ENCODE assay signal across 18 mouse cellular contexts in the genomic region with DNA sequence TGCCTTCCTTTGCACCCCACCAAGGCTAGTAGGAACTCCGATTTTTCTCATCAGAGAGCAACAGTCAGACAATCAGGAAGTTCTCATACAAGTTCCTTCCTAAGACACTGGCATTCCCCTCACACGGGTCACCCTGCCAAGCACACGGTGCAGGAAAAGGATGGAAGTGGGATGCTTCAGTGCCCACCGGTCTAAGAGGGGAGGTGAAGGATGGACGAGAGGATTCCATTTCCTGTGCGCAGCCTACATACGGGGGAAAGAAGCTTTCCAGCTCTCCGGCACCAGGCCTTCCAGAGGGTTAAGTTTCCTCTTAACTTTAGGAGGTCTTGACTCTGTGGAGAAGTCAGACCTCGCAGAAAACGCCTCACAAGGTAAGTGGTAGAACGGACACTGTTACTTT. TPM values are rescaled to one million over a fixed set of nuclear protein-coding genes. Genes with fewer than 3 reads are reported as not detected.
A peak's percentile ranks its signal among the peaks of the same experiment; 100 is the strongest.
DNase-seq lines count a peak whose midpoint lies in the region; ATAC-seq and TF ChIP-seq lines count a peak whose summit lies in the region.
"Had no signal": no experiment of that assay in that cellular context is flagged by ENCODE, and none has a peak within 500 bp of the region (broad histone marks: within the 10 kb centered on the region; RNA-seq: fewer than 3 reads in every experiment).

No protein-coding gene starts in this region.

- no peak for TF ChIP-seq POLR2A in heart, adult 2 months (IDR thresholded peaks at IDR 0.05; ENCODE audit: insufficient read depth, low read depth, low read length)

- peaks cover 44% of the 10 kb centered on the region for H3K4me1 ChIP-seq in heart, embryonic 10.5 days
- H3K4me1 ChIP-seq in heart, adult 2 months (ENCODE audit: control insufficient read depth, insufficient read depth, low read length) = no peaks in the 10 kb centered on the region
- H3K4me1 ChIP-seq in kidney, embryonic 15.5 days = peaks cover 28% of the 10 kb centered on the region
- peaks cover 9% of the 10 kb centered on the region for H3K4me1 ChIP-seq in liver, postnatal 0 days (ENCODE audit: insufficient read depth)
- H3K4me1 ChIP-seq in liver, embryonic 11.5 days (replicated peaks; ENCODE audit: control insufficient read depth, insufficient read depth, low read length) = 0 out of 2 replicates have a peak, but pooled peaks cover 3% of the 10 kb centered on the region
- peaks cover 48% of the 10 kb centered on the region for H3K4me1 ChIP-seq in E14TG2a.4 (replicated peaks; ENCODE audit: low read depth, low read length)

- H3K4me3 ChIP-seq in heart, embryonic 10.5 days = no peak overlapping the region
- no peak overlapping the region for H3K4me3 ChIP-seq in heart, adult 2 months
- H3K4me3 ChIP-seq in kidney, embryonic 15.5 days (replicated peaks) = no peak overlapping the region
- no peak overlapping the region for H3K4me3 ChIP-seq in liver, postnatal 0 days (ENCODE audit: low read depth, low read length)
- H3K4me3 ChIP-seq in liver, embryonic 11.5 days (ENCODE audit: low read depth, low read length) = no peak overlapping the region
- peak overlapping the region; percentile 56 for H3K4me3 ChIP-seq in E14TG2a.4 (replicated peaks; ENCODE audit: low read length)
- H3K4me3 ChIP-seq: embryonic facial prominence, embryonic 10.5 days; heart, embryonic 13.5 days had no signal

- no peaks in the 10 kb centered on the region for H3K27me3 ChIP-seq in heart, embryonic 10.5 days (ENCODE audit: insufficient read depth, poor library complexity, severe bottlenecking)
- H3K27me3 ChIP-seq in heart, adult 2 months (ENCODE audit: control insufficient read depth, insufficient read depth, low read length) = no peaks in the 10 kb centered on the region
- H3K27me3 ChIP-seq in kidney, embryonic 15.5 days = no peaks in the 10 kb centered on the region
- no peaks in the 10 kb centered on the region for H3K27me3 ChIP-seq in liver, postnatal 0 days (ENCODE audit: insufficient read depth, low read length)
- H3K27me3 ChIP-seq in liver, embryonic 11.5 days (replicated peaks; ENCODE audit: control insufficient read depth, insufficient read depth, low read length) = no peaks in the 10 kb centered on the region
- no peaks in the 10 kb centered on the region for H3K27me3 ChIP-seq in E14TG2a.4 (ENCODE audit: insufficient read depth, low read length)
- H3K27me3 ChIP-seq: heart, embryonic 13.5 days had no signal

- TF ChIP-seq EP300 in heart, adult 2 months (IDR thresholded peaks at IDR 0.05; ENCODE audit: insufficient read depth, low read depth, low read length) = no peak
- no peak for TF ChIP-seq EP300 in liver, postnatal 0 days (IDR thresholded peaks at IDR 0.05; ENCODE audit: low read depth)

- DNase-seq in heart, embryonic 10.5 days (ENCODE audit: low spot score) = no peak
- no peak for DNase-seq in heart, adult 2 months
- no peak for DNase-seq in kidney, postnatal 25 days
- no peak for DNase-seq in liver, postnatal 0 days
- DNase-seq in liver, embryonic 11.5 days (ENCODE audit: low spot score) = no peak
- no peak for DNase-seq in lung, postnatal 14 days
- DNase-seq: adrenal gland, adult 8-10 months; adrenal gland, postnatal 36 days; cerebellum, adult 2 months; heart, adult 18-20 months; heart, postnatal 4 days had no signal

- ATAC-seq in kidney, embryonic 15.5 days (replicated peaks; ENCODE audit: low FRiP score) = peak; percentile 72
- ATAC-seq in liver, postnatal 0 days = no peak
- no peak for ATAC-seq in liver, embryonic 11.5 days (replicated peaks; ENCODE audit: low FRiP score)
- ATAC-seq: forebrain, embryonic 14.5 days had no signal

- H3K9me3 ChIP-seq in heart, embryonic 10.5 days = no peaks in the 10 kb centered on the region
- H3K9me3 ChIP-seq in kidney, embryonic 15.5 days (replicated peaks) = no peaks in the 10 kb centered on the region
- H3K9me3 ChIP-seq in liver, postnatal 0 days (ENCODE audit: low read length) = no peaks in the 10 kb centered on the region
- H3K9me3 ChIP-seq in liver, embryonic 11.5 days (ENCODE audit: control insufficient read depth, low read length) = no peaks in the 10 kb centered on the region
- no peaks in the 10 kb centered on the region for H3K9me3 ChIP-seq in E14TG2a.4 (ENCODE audit: low read length)
- H3K9me3 ChIP-seq: embryonic facial prominence, embryonic 10.5 days; G1E; heart, embryonic 13.5 days had no signal

- no peaks in the 10 kb centered on the region for H3K79me2 ChIP-seq in heart, adult 2 months (replicated peaks; ENCODE audit: control insufficient read depth, insufficient read depth, low read length)

- intact Hi-C loops in heart, adult 2 months (cut with DNase I) = no loop called here

- peak overlapping the region; percentile 52; the same call in 1 of the 2 replicates for H3K27ac ChIP-seq in heart, embryonic 10.5 days
- H3K27ac ChIP-seq in heart, adult 2 months = no peak overlapping the region
- peak overlapping the region; percentile 84 for H3K27ac ChIP-seq in kidney, embryonic 15.5 days
- H3K27ac ChIP-seq in liver, postnatal 0 days (ENCODE audit: low read depth) = 0 out of 2 replicates have a peak overlapping the region, but pooled peaks have one; percentile 24
- H3K27ac ChIP-seq in liver, embryonic 11.5 days (ENCODE audit: low read depth, low read length) = no peak overlapping the region
- H3K27ac ChIP-seq: embryonic facial prominence, embryonic 10.5 days; hindbrain, embryonic 14.5 days had no signal

- no peak overlapping the region for H3K9ac ChIP-seq in heart, adult 2 months (ENCODE audit: low read depth, low read length)
- no peak overlapping the region for H3K9ac ChIP-seq in kidney, embryonic 15.5 days
- H3K9ac ChIP-seq in liver, postnatal 0 days (replicated peaks) = no peak overlapping the region
- no peak overlapping the region for H3K9ac ChIP-seq in liver, embryonic 11.5 days (ENCODE audit: low read depth, low read length)
- H3K9ac ChIP-seq: heart, embryonic 13.5 days; hindbrain, embryonic 14.5 days had no signal

- no peak for TF ChIP-seq CTCF in heart, adult 2 months (IDR thresholded peaks at IDR 0.05)
- TF ChIP-seq CTCF in liver, postnatal 0 days (IDR thresholded peaks at IDR 0.05; ENCODE audit: low read depth) = no peak
- TF ChIP-seq CTCF in E14TG2a.4 (conservative IDR thresholded peaks at IDR 0.05; ENCODE audit: low read length) = no peak

- peaks cover 3% of the 10 kb centered on the region; the same call in 1 of the 2 replicates for H3K36me3 ChIP-seq in heart, embryonic 10.5 days
- no peaks in the 10 kb centered on the region for H3K36me3 ChIP-seq in heart, adult 2 months (ENCODE audit: control insufficient read depth, insufficient read depth, low read length)
- no peaks in the 10 kb centered on the region for H3K36me3 ChIP-seq in kidney, embryonic 15.5 days
- no peaks in the 10 kb centered on the region for H3K36me3 ChIP-seq in liver, postnatal 0 days (replicated peaks; ENCODE audit: insufficient read depth, low read length)
- H3K36me3 ChIP-seq in liver, embryonic 11.5 days (ENCODE audit: control insufficient read depth, insufficient read depth, low read length) = no peaks in the 10 kb centered on the region
- 0 out of 2 replicates have a peak, but pooled peaks cover 10% of the 10 kb centered on the region for H3K36me3 ChIP-seq in E14TG2a.4 (ENCODE audit: insufficient read depth, low read length)

- H3K4me2 ChIP-seq in kidney, embryonic 15.5 days = peak overlapping the region; percentile 41
- no peak overlapping the region for H3K4me2 ChIP-seq in liver, postnatal 0 days (ENCODE audit: low read depth, low read length)
- no peak overlapping the region for H3K4me2 ChIP-seq in liver, embryonic 11.5 days
- H3K4me2 ChIP-seq: heart, embryonic 13.5 days; hindbrain, embryonic 14.5 days had no signal

- 74% methylated on average over 11 of the region's 11 CpGs for WGBS in heart, embryonic 10.5 days
- WGBS in heart, adult 2 months = 59% methylated on average over 11 of the region's 11 CpGs
- 26% methylated on average over 11 of the region's 11 CpGs for WGBS in kidney, embryonic 15.5 days
- WGBS in liver, postnatal 0 days (ENCODE audit: insufficient replicate concordance) = 71% methylated on average over 11 of the region's 11 CpGs
- WGBS in liver, embryonic 11.5 days = 78% methylated on average over 11 of the region's 11 CpGs

RNA-seq across cellular contexts. Expression of gene Igf2bp3, which starts 50.1 kb away (rescaled TPM):
- polyA plus RNA-seq in heart, embryonic 10.5 days (2016; fragmentation: Nextera tagmentation; extraction: Ambion mirVana) = 80.6 and 96.1 TPM in 2 replicates
- total RNA-seq in heart, adult 2 months (2021) = not detected
- not detected in 2 replicates for polyA plus RNA-seq in heart, adult 2 months (2012; rRNA removed)
- polyA plus RNA-seq in kidney, embryonic 15.5 days (2015; fragmentation: Nextera tagmentation; extraction: Ambion mirVana) = 46.2 and 49.7 TPM in 2 replicates
- polyA plus RNA-seq in liver, postnatal 0 days (2015; fragmentation: Nextera tagmentation; extraction: Ambion mirVana) = 29.7 and 31.3 TPM in 2 replicates
- polyA plus RNA-seq in liver, embryonic 11.5 days (2014; fragmentation: Nextera tagmentation; extraction: Ambion mirVana) = 57.8 and 61.5 TPM in 2 replicates
- total RNA-seq: heart, adult 18-20 months had no signal

Comparison
In these comparisons a context has a peak if more than half of its experiments do, and no peak if none do; other contexts are left out.
1. H3K27ac ChIP-seq: peak in heart, embryonic 10.5 days (single experiment), kidney, embryonic 15.5 days (single experiment) and liver, postnatal 0 days (single experiment); none in heart, adult 2 months (single experiment) and liver, embryonic 11.5 days (single experiment).
2. RNA of gene Igf2bp3, which starts 50.1 kb away (polyA plus RNA-seq): 80.6 to 96.1 TPM in heart, embryonic 10.5 days, 57.8 to 61.5 TPM in liver, embryonic 11.5 days, 46.2 to 49.7 TPM in kidney, embryonic 15.5 days and 29.7 to 31.3 TPM in liver, postnatal 0 days; not detected in heart, adult 2 months; every median in the first group is over 10 times any median in the second.